Mouse (Mus musculus) G1E (cell line): ENCODE measurements around the gene Dact3. TPM values are rescaled to one million over a fixed set of nuclear protein-coding genes. Genes with fewer than 3 reads are reported as not detected.

Experiments
- ATAC-seq: 2 replicates; pipeline ENCODE4 v1.8.0; 2016; ENCODE audit warnings: mild to moderate bottlenecking; ENCODE audit not compliant: insufficient number of reproducible peaks, poor library complexity, low FRiP score, severe bottlenecking; ENCODE audit errors: extremely low read depth
- DNase-seq: peaks from one replicate; pipeline ENCODE4 v3.0.0; 2012; ENCODE audit warnings: low spot score
- H3K27me3 ChIP-seq: 2 replicates; pipeline ENCODE4 v1.6.1; 2012; ENCODE audit warnings: mild to moderate bottlenecking, low read length, inconsistent platforms; ENCODE audit not compliant: insufficient read depth
- H3K36me3 ChIP-seq: replicated peaks from 2 replicates; pipeline ENCODE3; 2012; ENCODE audit warnings: mild to moderate bottlenecking, inconsistent platforms
- H3K4me1 ChIP-seq: 2 replicates; pipeline ENCODE4 v1.6.1; 2012; ENCODE audit warnings: low read depth, low read length, inconsistent platforms, mixed read lengths; ENCODE audit not compliant: insufficient read depth
- H3K4me3 ChIP-seq: 2 replicates; pipeline ENCODE4 v1.5.1; 2012; ENCODE audit warnings: low read depth, mild to moderate bottlenecking, inconsistent platforms, low read length, moderate library complexity, mixed read lengths
- H3K9me3 ChIP-seq: replicated peaks from 2 replicates; pipeline ENCODE4 v1.6.1; 2012; ENCODE audit warnings: inconsistent platforms
- CTCF ChIP-seq: IDR thresholded peaks from 2 replicates; pipeline ENCODE4 v1.5.1; 2012; ENCODE audit warnings: low read depth, low read length, inconsistent platforms, mixed read lengths
- GATA1 ChIP-seq: IDR thresholded peaks from 2 replicates; pipeline ENCODE4 v1.6.1; 2012; ENCODE audit warnings: borderline replicate concordance, low read length, inconsistent platforms, mixed read lengths
- GATA2 ChIP-seq: IDR thresholded peaks from 2 replicates; pipeline ENCODE4 v1.6.1; 2012; ENCODE audit warnings: low read depth, low read length, inconsistent platforms, borderline replicate concordance
- POLR2AphosphoS5 ChIP-seq: IDR thresholded peaks from 2 replicates; pipeline ENCODE4 v1.6.1; 2012; ENCODE audit warnings: low read depth, low read length, inconsistent platforms; ENCODE audit not compliant: insufficient replicate concordance
- TAL1 ChIP-seq: conservative IDR thresholded peaks from 2 replicates; pipeline ENCODE4 v1.6.1; 2012; ENCODE audit warnings: low read depth, low read length, inconsistent platforms, mixed read lengths
- polyA plus RNA-seq: library from polyadenylated mRNA; stranded (reverse); fragments of >175 nt; gene quantifications from 2 replicates; pipeline ENCODE4 v1.2.3, GENCODE M21; 2012
- total RNA-seq, 2 experiments: library from RNA; stranded (forward) in 1 of 2; stranded (reverse) in 1 of 2; fragments of 200-1000 nt in 1 of 2; fragments of >200 nt in 1 of 2; fragmentation: Nextera tagmentation in 1 of 2; gene quantifications; 2 replicates each; pipeline ENCODE4 v1.2.3; 2014 to 2017

Gene Dact3
- total and polyA plus RNA-seq, 3 experiments: 0.05 to 0.30 (median 0.28) TPM

DNA sequence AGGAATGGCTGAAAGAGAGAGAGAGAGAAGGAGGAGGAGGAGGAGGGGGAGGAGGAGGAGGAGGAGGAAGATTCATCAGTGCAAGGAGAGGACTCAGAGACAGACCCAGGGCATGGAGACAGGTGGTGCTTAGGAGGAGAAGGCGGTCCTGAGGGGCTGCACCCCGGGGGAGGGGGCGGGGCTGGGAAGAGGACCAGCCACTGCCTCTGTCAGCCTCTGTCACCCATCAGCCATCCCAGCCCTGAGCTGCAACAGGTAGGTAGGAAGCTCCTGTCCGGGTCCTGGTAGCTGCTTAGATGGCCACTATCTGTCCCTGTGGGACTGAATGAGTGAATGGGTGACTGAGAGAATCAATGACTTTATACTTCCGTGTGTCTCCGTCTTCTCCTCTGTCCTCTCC is 18.5 kb downstream of the Dact3 start:
- no peak for DNase-seq
- Histone ChIP-seq H3K4me1 (peaks cover 26% of the 10 kb centered on the region), H3K27me3 (peaks cover 46% of the 10 kb centered on the region), H3K9me3 (no peaks in the 10 kb centered on the region), H3K36me3 (no peaks in the 10 kb centered on the region), H3K4me3 (no peak overlapping the region)
- no peak for ATAC-seq
- TF ChIP-seq GATA1 (no peak), POLR2AphosphoS5 (no peak), CTCF (no peak), GATA2 (no peak), TAL1 (no peak)

DNA sequence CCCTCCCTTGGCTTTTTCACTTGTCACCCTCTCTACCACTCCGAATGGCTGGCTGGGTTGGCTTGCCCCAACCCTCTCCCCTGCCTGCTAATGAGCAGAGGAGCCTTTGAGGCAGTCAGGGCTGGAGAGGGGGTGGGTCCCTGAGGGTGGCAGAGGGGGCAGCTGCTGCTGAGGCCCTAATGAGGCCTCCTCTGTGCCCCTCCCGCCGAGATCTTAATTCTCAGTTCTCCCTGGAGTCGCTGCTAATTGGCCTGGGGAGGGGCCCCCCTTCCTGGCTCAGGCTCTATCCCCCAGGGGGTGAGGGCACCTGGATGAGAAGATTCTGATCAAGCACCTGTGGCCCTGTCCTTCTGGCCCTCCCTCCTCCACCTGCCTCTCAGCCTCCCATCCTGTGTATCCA is 19.2 kb downstream of the Dact3 start:
- no peaks in the 10 kb centered on the region for H3K36me3 ChIP-seq
- peaks cover 46% of the 10 kb centered on the region for H3K27me3 ChIP-seq
- DNase-seq (no peak), ATAC-seq (no peak)
- H3K4me1 ChIP-seq: peaks cover 26% of the 10 kb centered on the region
- no peaks in the 10 kb centered on the region for H3K9me3 ChIP-seq
- TF ChIP-seq CTCF (no peak), POLR2AphosphoS5 (no peak), GATA1 (no peak), GATA2 (no peak), TAL1 (no peak)
- H3K4me3 ChIP-seq: no peak overlapping the region

DNA sequence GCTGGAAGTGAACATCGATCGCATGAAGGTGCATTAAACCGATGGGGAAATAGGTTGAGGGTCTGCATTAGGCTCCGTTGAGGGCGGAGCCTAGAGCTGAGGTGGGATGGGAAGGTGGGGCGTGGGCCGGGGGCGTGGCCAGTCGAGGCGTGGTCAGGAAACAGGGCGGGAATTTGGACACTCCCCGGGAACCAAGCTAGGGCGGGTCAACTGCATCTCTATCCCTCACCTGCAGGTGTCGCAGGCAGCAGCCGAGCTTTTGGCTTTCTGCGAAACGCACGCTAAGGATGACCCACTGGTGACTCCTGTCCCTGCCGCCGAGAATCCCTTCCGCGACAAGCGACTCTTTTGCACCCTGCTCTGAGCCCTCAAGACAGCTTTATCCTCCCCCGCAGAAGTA is 19.9 kb downstream of the Dact3 start:
- H3K27me3 ChIP-seq: peaks cover 52% of the 10 kb centered on the region
- DNase-seq: no peak
- peak overlapping the region; percentile 42; the same call in 1 of the 2 replicates for H3K4me3 ChIP-seq

DNA sequence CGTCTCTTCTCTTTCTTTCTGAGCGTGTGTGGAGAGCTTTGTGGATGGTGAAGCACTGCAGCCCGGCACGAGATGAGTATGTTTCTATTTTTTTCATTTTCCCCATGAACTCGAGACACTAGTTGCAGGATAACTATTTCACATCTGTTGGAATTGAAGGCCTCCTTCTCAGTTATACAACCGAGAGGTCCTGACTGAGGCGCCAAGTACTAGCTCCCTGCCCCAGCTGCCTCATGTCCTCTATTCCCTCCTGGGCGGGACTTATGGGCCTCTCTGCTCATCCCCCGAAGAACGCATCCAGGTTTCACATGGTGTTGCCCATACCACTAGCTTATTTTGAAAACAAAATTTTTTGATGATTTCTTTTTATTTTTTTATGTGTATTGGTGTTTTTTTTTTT is 20.4 kb downstream of the Dact3 start:
- Histone ChIP-seq H3K36me3 (no peaks in the 10 kb centered on the region), H3K9me3 (no peaks in the 10 kb centered on the region), H3K4me3 (no peak overlapping the region), H3K4me1 (peaks cover 26% of the 10 kb centered on the region), H3K27me3 (peaks cover 54% of the 10 kb centered on the region)
- DNase-seq (no peak), ATAC-seq (no peak)
- TF ChIP-seq TAL1 (no peak), POLR2AphosphoS5 (no peak), CTCF (no peak), GATA2 (no peak), GATA1 (no peak)

More for the DNA sequence above, 19.9 kb downstream of the Dact3 start:
- TF ChIP-seq GATA1 (no peak), GATA2 (no peak), CTCF (peak; percentile 70)
- Histone ChIP-seq H3K9me3 (no peaks in the 10 kb centered on the region), H3K36me3 (no peaks in the 10 kb centered on the region), H3K4me1 (peaks cover 26% of the 10 kb centered on the region)
- no peak; the same call in 1 of the 2 replicates for ATAC-seq

DNA sequence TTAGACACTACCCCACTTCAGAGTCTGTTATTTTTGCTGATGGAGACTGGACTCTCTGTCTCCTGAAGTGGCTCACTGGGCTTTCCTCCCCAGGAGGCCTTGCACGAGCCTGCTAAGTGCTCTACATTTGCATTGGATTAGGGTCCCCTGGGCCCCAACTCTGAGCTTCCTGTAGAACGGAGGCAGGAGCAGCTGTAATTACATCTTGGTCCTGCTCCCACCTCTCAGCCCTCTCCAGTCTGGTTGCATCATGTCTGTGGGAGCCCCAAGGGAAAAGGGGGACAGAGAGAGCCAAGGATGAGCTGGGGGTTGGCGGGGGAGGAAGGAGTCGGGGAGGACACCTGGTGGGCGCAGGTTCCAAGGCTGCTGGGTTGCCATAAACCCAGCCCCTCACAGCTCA is 25.4 kb downstream of the Dact3 start:
- Histone ChIP-seq H3K4me3 (no peak overlapping the region), H3K9me3 (no peaks in the 10 kb centered on the region), H3K27me3 (peaks cover 23% of the 10 kb centered on the region), H3K36me3 (no peaks in the 10 kb centered on the region), H3K4me1 (peaks cover 35% of the 10 kb centered on the region)
- no peak for TF ChIP-seq GATA2
- no peak for DNase-seq
- ATAC-seq: no peak

DNA sequence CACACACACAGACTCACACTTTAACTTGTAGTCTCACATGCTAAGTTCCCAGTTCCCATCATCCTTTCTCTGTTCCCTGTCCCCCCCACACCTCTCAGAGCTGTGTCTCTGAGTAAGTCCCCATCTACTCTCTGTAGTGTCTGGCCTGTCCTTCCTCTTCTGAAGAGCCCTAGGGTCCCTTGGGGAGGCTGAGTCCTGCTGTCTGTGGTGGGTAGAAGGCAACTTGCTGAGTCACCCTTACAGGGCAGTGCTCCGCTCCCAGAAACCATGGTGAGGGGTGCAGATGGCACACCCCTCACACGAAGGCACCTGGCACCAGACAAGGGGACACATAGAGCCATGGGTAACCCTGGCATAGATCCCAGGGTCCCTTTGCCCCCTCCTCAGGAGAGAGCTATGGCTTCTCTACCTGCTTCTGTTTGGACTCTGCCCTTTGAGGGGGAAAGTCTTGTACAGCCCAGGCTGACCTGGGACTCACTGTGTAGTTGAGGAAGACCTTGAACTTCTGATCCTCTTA is 28.4 kb downstream of the Dact3 start:
- Histone ChIP-seq H3K4me1 (peaks cover 50% of the 10 kb centered on the region), H3K4me3 (no peak overlapping the region), H3K9me3 (no peaks in the 10 kb centered on the region), H3K27me3 (peaks cover 41% of the 10 kb centered on the region), H3K36me3 (no peaks in the 10 kb centered on the region)
- TF ChIP-seq TAL1 (no peak), GATA1 (no peak), POLR2AphosphoS5 (no peak), GATA2 (no peak), CTCF (no peak)
- ATAC-seq (peak; percentile 46; the same call in 1 of the 2 replicates), DNase-seq (no peak)

DNA sequence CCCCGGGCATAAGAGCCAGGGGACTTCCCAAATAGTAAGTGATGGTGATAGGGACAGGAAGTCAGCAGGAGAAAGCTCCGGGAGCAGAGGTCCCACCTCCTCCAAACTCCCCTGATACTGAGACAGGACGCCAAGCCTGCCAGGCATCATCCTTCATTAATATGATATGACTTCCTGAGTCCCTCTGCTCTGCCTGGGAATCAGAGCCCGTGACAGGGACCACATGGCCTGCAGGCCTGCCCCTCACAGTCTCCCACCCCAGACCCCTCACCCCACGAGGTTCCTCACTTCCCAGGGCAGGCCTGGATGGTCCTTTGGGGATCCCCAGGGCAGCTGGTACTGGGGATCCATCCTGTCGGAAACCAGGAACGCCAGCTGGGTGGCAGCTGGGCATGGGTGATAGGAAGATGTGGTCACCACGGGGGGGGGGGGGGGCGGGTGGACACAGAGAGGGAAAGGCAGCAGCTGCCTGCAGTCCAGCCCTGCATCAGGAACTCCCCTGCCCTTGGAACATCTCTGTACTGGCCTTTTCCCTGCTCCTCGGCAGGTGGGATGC is 29.1 kb downstream of the Dact3 start:
- no peaks in the 10 kb centered on the region for H3K36me3 ChIP-seq
- H3K4me1 ChIP-seq: peaks cover 50% of the 10 kb centered on the region
- no peak overlapping the region for H3K4me3 ChIP-seq
- TF ChIP-seq POLR2AphosphoS5: no peak
- no peak for TF ChIP-seq TAL1
- no peak for TF ChIP-seq GATA2
- TF ChIP-seq GATA1: no peak
- no peak for TF ChIP-seq CTCF
- ATAC-seq (no peak), DNase-seq (no peak)
- H3K9me3 ChIP-seq: no peaks in the 10 kb centered on the region
- H3K27me3 ChIP-seq: peaks cover 46% of the 10 kb centered on the region
